Mouse (Mus musculus) testis, postnatal 10 days (tissue): ENCODE results near the gene Cbx5.
"Not testable (repeated sequence)": the region's sequence is repeated elsewhere in the genome, so short reads cannot be mapped to it uniquely, and the experiment has no call there.

ENCODE experiments used
- DNase-seq: peaks from one replicate; pipeline ENCODE4 v3.0.0; 2021; ENCODE audit warnings: low spot score

The Cbx5 gene

GRCm38 (mm10) chr15:103250195-103250740 lies 10.7 kb upstream of the Cbx5 start:
- peak; percentile 92 for DNase-seq

- not testable (repeated sequence) for DNase-seq
Observed at GRCm38 (mm10) chr15:103249511-103249910, 9.9 kb upstream of the Cbx5 start.

- DNase-seq: no peak
Observed at GRCm38 (mm10) chr15:103248401-103249313, 9.0 kb upstream of the Cbx5 start.

- no peak for DNase-seq
Observed at GRCm38 (mm10) chr15:103247782-103248400, 8.3 kb upstream of the Cbx5 start.

- DNase-seq: no peak
Observed at GRCm38 (mm10) chr15:103247078-103247781, 7.6 kb upstream of the Cbx5 start.

- DNase-seq: no peak
Observed at GRCm38 (mm10) chr15:103245616-103246015, 6.0 kb upstream of the Cbx5 start.

- no peak for DNase-seq
Observed at GRCm38 (mm10) chr15:103242885-103243284, 3.3 kb upstream of the Cbx5 start.

GRCm38 (mm10) chr15:103241071-103242018 lies 1.7 kb upstream of the Cbx5 start:
- not testable (repeated sequence) for DNase-seq

GRCm38 (mm10) chr15:103240160-103241028 lies 778 bp upstream of the Cbx5 start, which contains the start of gene Hnrnpa1:
Gene Hnrnpa1, plus strand, starts transcription at chr15:103240432.
- DNase-seq: peak; percentile 86

- DNase-seq: peak; percentile 91
Observed at GRCm38 (mm10) chr15:103239130-103239684, 409 bp downstream of the Cbx5 start.

GRCm38 (mm10) chr15:103237295-103237694 lies 2.3 kb downstream of the Cbx5 start:
- no peak for DNase-seq

- no peak for DNase-seq
Observed at GRCm38 (mm10) chr15:103233119-103233518, 6.5 kb downstream of the Cbx5 start.

- no peak for DNase-seq
Observed at GRCm38 (mm10) chr15:103228904-103229303, 10.7 kb downstream of the Cbx5 start.

GRCm38 (mm10) chr15:103227572-103227971 lies 12.0 kb downstream of the Cbx5 start:
- no peak for DNase-seq

GRCm38 (mm10) chr15:103227022-103227421 lies 12.6 kb downstream of the Cbx5 start:
- no peak for DNase-seq

- DNase-seq: no peak
Observed at GRCm38 (mm10) chr15:103224161-103224560, 15.5 kb downstream of the Cbx5 start.

GRCm38 (mm10) chr15:103221386-103221785 lies 18.2 kb downstream of the Cbx5 start:
- DNase-seq: no peak

- DNase-seq: no peak
Observed at GRCm38 (mm10) chr15:103220785-103221184, 18.8 kb downstream of the Cbx5 start.

- DNase-seq: no peak
Observed at GRCm38 (mm10) chr15:103216052-103216451, 23.6 kb downstream of the Cbx5 start.
